Mouse (Mus musculus) megakaryocyte-erythroid progenitor cell, adult 5-6 weeks (primary cell): ENCODE results near the gene Card11. TPM values are rescaled to one million over a fixed set of nuclear protein-coding genes. Genes with fewer than 3 reads are reported as not detected.

Experiments used
- ATAC-seq: replicated peaks from 2 replicates; pipeline ENCODE4 v1.8.0; 2016; ENCODE audit warnings: mild to moderate bottlenecking, inconsistent platforms; ENCODE audit not compliant: severe bottlenecking, poor library complexity, low FRiP score, low TSS enrichment
- total RNA-seq, 2 experiments: library from RNA; stranded (forward) in 1 of 2; stranded (reverse) in 1 of 2; fragments of 200-1000, 215-1000 nt in 1 of 2; fragments of >200 nt in 1 of 2; fragmentation: Nextera tagmentation in 1 of 2; gene quantifications; 2 replicates each; pipeline ENCODE4 v1.2.3; 2014 to 2017

Gene Card11
- 0.79 and 2.1 TPM in 2 replicates for total RNA-seq (2014; fragmentation: Nextera tagmentation)
- total RNA-seq (2017): 0.46 and 1.5 TPM in 2 replicates

GRCm38 (mm10) chr5:141000349-141000748 lies at the start of gene Card11:
Gene Card11, minus strand, starts transcription at chr5:141000582.
- 0 out of 2 replicates have a peak, but pooled peaks have one; percentile 11 for ATAC-seq

GRCm38 (mm10) chr5:141047651-141048218 lies 47.4 kb upstream of the Card11 start:
- no peak for ATAC-seq

- ATAC-seq: no peak
Observed at GRCm38 (mm10) chr5:141044976-141045375, 44.6 kb upstream of the Card11 start.

- ATAC-seq: no peak
Observed at GRCm38 (mm10) chr5:141043654-141044447, 43.5 kb upstream of the Card11 start.

- ATAC-seq: no peak
Observed at GRCm38 (mm10) chr5:141042406-141042805, 42.0 kb upstream of the Card11 start.

- ATAC-seq: no peak
Observed at GRCm38 (mm10) chr5:141040846-141041245, 40.5 kb upstream of the Card11 start.

GRCm38 (mm10) chr5:141038342-141038741 lies 38.0 kb upstream of the Card11 start:
- no peak for ATAC-seq

- ATAC-seq: no peak
Observed at GRCm38 (mm10) chr5:141035346-141035745, 35.0 kb upstream of the Card11 start.

- no peak for ATAC-seq
Observed at GRCm38 (mm10) chr5:141034301-141034700, 33.9 kb upstream of the Card11 start.

- ATAC-seq: no peak
Observed at GRCm38 (mm10) chr5:141033001-141033400, 32.6 kb upstream of the Card11 start.

GRCm38 (mm10) chr5:141029364-141029763 lies 29.0 kb upstream of the Card11 start:
- ATAC-seq: no peak

GRCm38 (mm10) chr5:141025635-141026034 lies 25.3 kb upstream of the Card11 start:
- no peak for ATAC-seq

- ATAC-seq: no peak
Observed at GRCm38 (mm10) chr5:141024435-141024834, 24.1 kb upstream of the Card11 start.

GRCm38 (mm10) chr5:141017927-141018700 lies 17.7 kb upstream of the Card11 start:
- no peak for ATAC-seq

- ATAC-seq: no peak
Observed at GRCm38 (mm10) chr5:141016082-141016481, 15.7 kb upstream of the Card11 start.

- no peak for ATAC-seq
Observed at GRCm38 (mm10) chr5:141014216-141014615, 13.8 kb upstream of the Card11 start.

GRCm38 (mm10) chr5:141013465-141013864 lies 13.1 kb upstream of the Card11 start:
- no peak for ATAC-seq

GRCm38 (mm10) chr5:141005491-141005890 lies 5.1 kb upstream of the Card11 start:
- no peak for ATAC-seq

- no peak for ATAC-seq
Observed at GRCm38 (mm10) chr5:141004078-141004763, 3.8 kb upstream of the Card11 start.
